Mouse (Mus musculus): ENCODE results near the gene Fbll1.

GRCm38 (mm10) chr11:35784537-35784936 lies 14.1 kb downstream of the Fbll1 start:
- TF ChIP-seq POLR2A (IDR thresholded peaks at IDR 0.05; ENCODE audit: extremely low read depth, insufficient read depth, low read length), result no peak
- no peak for TF ChIP-seq CTCF (IDR thresholded peaks at IDR 0.05; ENCODE audit: extremely low read depth, insufficient read depth, low read length)
